Mouse (Mus musculus): ENCODE measurements around the gene Stum. TPM values are rescaled to one million over a fixed set of nuclear protein-coding genes. Genes with fewer than 3 reads are reported as not detected.

The Stum gene
- polyA plus RNA-seq, 1 experiment, result 0.69 TPM

- H3K36me3 ChIP-seq (ENCODE audit: control insufficient read depth, insufficient read depth, low read length), result no peaks in the 10 kb centered on the region
- 78% methylated on average over 6 of the region's 6 CpGs for WGBS
- no peaks in the 10 kb centered on the region for H3K27me3 ChIP-seq (replicated peaks; ENCODE audit: control insufficient read depth, insufficient read depth, low read length)
- DNase-seq, result no peak
- no peak for TF ChIP-seq POLR2A (IDR thresholded peaks at IDR 0.05; ENCODE audit: low read depth, low read length)
- TF ChIP-seq CTCF (conservative IDR thresholded peaks at IDR 0.05; ENCODE audit: insufficient read depth, insufficient read length, low read depth, low read length), result no peak
- H3K4me3 ChIP-seq (ENCODE audit: insufficient read depth, low read depth, low read length), result no peak overlapping the region
- H3K4me1 ChIP-seq (ENCODE audit: control insufficient read depth, insufficient read depth, low read length), result peaks cover 24% of the 10 kb centered on the region
- peak overlapping the region; percentile 97 for H3K27ac ChIP-seq (ENCODE audit: insufficient read depth, low read depth, low read length)
These were observed 81.6 kb downstream of the Stum start for GRCm38 (mm10) chr1:180401725-180402124.

GRCm38 (mm10) chr1:180400691-180401455 lies 82.4 kb downstream of the Stum start:
- H3K27ac ChIP-seq (ENCODE audit: insufficient read depth, low read depth, low read length), result peak overlapping the region; percentile 42; the same call in 1 of the 2 replicates
- no peaks in the 10 kb centered on the region for H3K36me3 ChIP-seq (ENCODE audit: control insufficient read depth, insufficient read depth, low read length)
- H3K27me3 ChIP-seq (replicated peaks; ENCODE audit: control insufficient read depth, insufficient read depth, low read length), result no peaks in the 10 kb centered on the region
- WGBS, result 66% methylated on average over 4 of the region's 4 CpGs
- TF ChIP-seq CTCF (conservative IDR thresholded peaks at IDR 0.05; ENCODE audit: insufficient read depth, insufficient read length, low read depth, low read length) (no peak), POLR2A (IDR thresholded peaks at IDR 0.05; ENCODE audit: low read depth, low read length) (no peak)
- peaks cover 22% of the 10 kb centered on the region for H3K4me1 ChIP-seq (ENCODE audit: control insufficient read depth, insufficient read depth, low read length)
- no peak overlapping the region for H3K4me3 ChIP-seq (ENCODE audit: insufficient read depth, low read depth, low read length)
- no peak for DNase-seq

- Histone ChIP-seq H3K27ac (ENCODE audit: insufficient read depth, low read depth, low read length) (no peak overlapping the region), H3K27me3 (replicated peaks; ENCODE audit: control insufficient read depth, insufficient read depth, low read length) (no peaks in the 10 kb centered on the region), H3K4me1 (ENCODE audit: control insufficient read depth, insufficient read depth, low read length) (peaks cover 7% of the 10 kb centered on the region; the same call in 1 of the 2 replicates), H3K36me3 (ENCODE audit: control insufficient read depth, insufficient read depth, low read length) (no peaks in the 10 kb centered on the region), H3K4me3 (ENCODE audit: insufficient read depth, low read depth, low read length) (no peak overlapping the region)
- 65% methylated on average over 3 of the region's 3 CpGs for WGBS
- TF ChIP-seq POLR2A (IDR thresholded peaks at IDR 0.05; ENCODE audit: low read depth, low read length), result no peak
- no peak for TF ChIP-seq CTCF (conservative IDR thresholded peaks at IDR 0.05; ENCODE audit: insufficient read depth, insufficient read length, low read depth, low read length)
- no peak for DNase-seq
These were observed 84.9 kb downstream of the Stum start for GRCm38 (mm10) chr1:180398446-180398845.

- Histone ChIP-seq H3K27ac (ENCODE audit: insufficient read depth, low read depth, low read length) (no peak overlapping the region), H3K36me3 (ENCODE audit: control insufficient read depth, insufficient read depth, low read length) (no peaks in the 10 kb centered on the region), H3K4me1 (ENCODE audit: control insufficient read depth, insufficient read depth, low read length) (0 out of 2 replicates have a peak, but pooled peaks cover 4% of the 10 kb centered on the region), H3K4me3 (ENCODE audit: insufficient read depth, low read depth, low read length) (no peak overlapping the region), H3K27me3 (replicated peaks; ENCODE audit: control insufficient read depth, insufficient read depth, low read length) (no peaks in the 10 kb centered on the region)
- no peak for DNase-seq
- TF ChIP-seq CTCF (conservative IDR thresholded peaks at IDR 0.05; ENCODE audit: insufficient read depth, insufficient read length, low read depth, low read length), result no peak
- TF ChIP-seq POLR2A (IDR thresholded peaks at IDR 0.05; ENCODE audit: low read depth, low read length), result no peak
- 49% methylated on average over 5 of the region's 5 CpGs for WGBS
These were observed 85.6 kb downstream of the Stum start for GRCm38 (mm10) chr1:180397734-180398133.

GRCm38 (mm10) chr1:180393873-180394272 lies 89.4 kb downstream of the Stum start:
- H3K36me3 ChIP-seq (ENCODE audit: control insufficient read depth, insufficient read depth, low read length), result no peaks in the 10 kb centered on the region
- DNase-seq, result peak; percentile 81
- H3K4me3 ChIP-seq (ENCODE audit: insufficient read depth, low read depth, low read length), result no peak overlapping the region
- H3K27me3 ChIP-seq (replicated peaks; ENCODE audit: control insufficient read depth, insufficient read depth, low read length), result no peaks in the 10 kb centered on the region
- WGBS, result 76% methylated on average over 12 of the region's 12 CpGs
- H3K4me1 ChIP-seq (ENCODE audit: control insufficient read depth, insufficient read depth, low read length), result peaks cover 17% of the 10 kb centered on the region
- TF ChIP-seq CTCF (conservative IDR thresholded peaks at IDR 0.05; ENCODE audit: insufficient read depth, insufficient read length, low read depth, low read length) (no peak), POLR2A (IDR thresholded peaks at IDR 0.05; ENCODE audit: low read depth, low read length) (no peak)
- H3K27ac ChIP-seq (ENCODE audit: insufficient read depth, low read depth, low read length), result peak overlapping the region; percentile 66

GRCm38 (mm10) chr1:180393017-180393797 lies 90.1 kb downstream of the Stum start:
- Histone ChIP-seq H3K36me3 (ENCODE audit: control insufficient read depth, insufficient read depth, low read length) (no peaks in the 10 kb centered on the region), H3K4me3 (ENCODE audit: insufficient read depth, low read depth, low read length) (no peak overlapping the region), H3K4me1 (ENCODE audit: control insufficient read depth, insufficient read depth, low read length) (peaks cover 23% of the 10 kb centered on the region), H3K27me3 (replicated peaks; ENCODE audit: control insufficient read depth, insufficient read depth, low read length) (no peaks in the 10 kb centered on the region), H3K27ac (ENCODE audit: insufficient read depth, low read depth, low read length) (peak overlapping the region; percentile 66)
- 56% methylated on average over 9 of the region's 9 CpGs for WGBS
- TF ChIP-seq CTCF (conservative IDR thresholded peaks at IDR 0.05; ENCODE audit: insufficient read depth, insufficient read length, low read depth, low read length) (no peak), POLR2A (IDR thresholded peaks at IDR 0.05; ENCODE audit: low read depth, low read length) (no peak)
- peak; percentile 46 for DNase-seq

Measured in kidney, adult 2 months (tissue).